Mouse (Mus musculus): ENCODE data around the gene Prdm11. TPM values are rescaled to one million over a fixed set of nuclear protein-coding genes. Genes with fewer than 3 reads are reported as not detected.

Prdm11 gene
- total and polyA plus RNA-seq, 3 experiments = 0.05 to 1.8 (median 0.06) TPM

GRCm38 (mm10) chr2:93029267-93030060 is 16.5 kb downstream of the Prdm11 start:
- H3K27me3 ChIP-seq (replicated peaks) = peaks cover 86% of the 10 kb centered on the region
- no peaks in the 10 kb centered on the region for H3K36me3 ChIP-seq (replicated peaks in 1 of 2; ENCODE audit: control insufficient read depth in 1 of 2, insufficient read depth in 1 of 2, low read length in 1 of 2)
- H3K4me2 ChIP-seq (ENCODE audit: insufficient read depth, low read depth, poor library complexity, severe bottlenecking) = no peak overlapping the region
- TF ChIP-seq ELF1 (IDR thresholded peaks at IDR 0.05; ENCODE audit: low read depth, low read length) (no peak), HCFC1 (IDR thresholded peaks at IDR 0.05; ENCODE audit: low read depth, low read length) (no peak), EP300 (IDR thresholded peaks at IDR 0.05; ENCODE audit: low read length) (no peak), UBTF (IDR thresholded peaks at IDR 0.05; ENCODE audit: low read depth, low read length) (no peak), CHD2 (IDR thresholded peaks at IDR 0.05; ENCODE audit: low read length) (no peak), POLR2A (IDR thresholded peaks at IDR 0.05; ENCODE audit: low read depth, low read length) (no peak), BHLHE40 (IDR thresholded peaks at IDR 0.05; ENCODE audit: low read depth, low read length) (no peak), GABPA (IDR thresholded peaks at IDR 0.05; ENCODE audit: insufficient replicate concordance, low read depth, low read length) (no peak), POLR2AphosphoS2 (IDR thresholded peaks at IDR 0.05; ENCODE audit: low read depth, low read length) (no peak), TBP (conservative IDR thresholded peaks at IDR 0.05; ENCODE audit: low read depth, low read length) (no peak), MXI1 (IDR thresholded peaks at IDR 0.05; ENCODE audit: low read depth, low read length) (no peak), RCOR1 (conservative IDR thresholded peaks at IDR 0.05; ENCODE audit: low read depth, low read length) (no peak)
- no peaks in the 10 kb centered on the region for H3K9me3 ChIP-seq (replicated peaks; ENCODE audit: low read length)
- no peaks in the 10 kb centered on the region for H3K4me1 ChIP-seq (ENCODE audit: control insufficient read depth in 1 of 2, insufficient read depth in 2 of 2)
- no peak overlapping the region for H3K4me3 ChIP-seq (replicated peaks in 1 of 3; ENCODE audit: low read depth in 2 of 3, low read length in 2 of 3, poor library complexity in 1 of 3)
- dilution Hi-C loops (cut with MboI; ENCODE audit: extremely low pct_ligation_motif_present, extremely low pct_unique_long_range_greater_than_20kb, low sequenced_read_pairs) (no loop called here), in situ Hi-C loops (cut with MboI; ENCODE audit: low pct_ligation_motif_present, low pct_unique_long_range_greater_than_20kb, low sequenced_read_pairs) (no loop called here)
- no peak overlapping the region for H3K9ac ChIP-seq (ENCODE audit: insufficient read depth, low read depth)
- no peak for DNase-seq (ENCODE audit: extremely low read depth)
- no peaks in the 10 kb centered on the region for H3K79me2 ChIP-seq (replicated peaks; ENCODE audit: control insufficient read depth, extremely low read depth, insufficient read depth, poor library complexity, severe bottlenecking)
- no peak overlapping the region for H3K27ac ChIP-seq (ENCODE audit: insufficient read depth, low read depth)

- Histone ChIP-seq H3K4me1 (ENCODE audit: control insufficient read depth in 1 of 2, insufficient read depth in 2 of 2) (no peaks in the 10 kb centered on the region), H3K27me3 (replicated peaks) (peaks cover 87% of the 10 kb centered on the region), H3K9me3 (replicated peaks; ENCODE audit: low read length) (no peaks in the 10 kb centered on the region), H3K79me2 (replicated peaks; ENCODE audit: control insufficient read depth, extremely low read depth, insufficient read depth, poor library complexity, severe bottlenecking) (no peaks in the 10 kb centered on the region), H3K9ac (ENCODE audit: insufficient read depth, low read depth) (no peak overlapping the region), H3K36me3 (replicated peaks in 1 of 2; ENCODE audit: control insufficient read depth in 1 of 2, insufficient read depth in 1 of 2, low read length in 1 of 2) (no peaks in the 10 kb centered on the region), H3K27ac (ENCODE audit: insufficient read depth, low read depth) (no peak overlapping the region), H3K4me2 (ENCODE audit: insufficient read depth, low read depth, poor library complexity, severe bottlenecking) (no peak overlapping the region), H3K4me3 (replicated peaks in 1 of 3; ENCODE audit: low read depth in 2 of 3, low read length in 2 of 3, poor library complexity in 1 of 3) (no peak overlapping the region)
- no peak for TF ChIP-seq MAX (IDR thresholded peaks at IDR 0.05; ENCODE audit: low read length)
- no peak for TF ChIP-seq CHD2 (IDR thresholded peaks at IDR 0.05; ENCODE audit: low read length)
- TF ChIP-seq NELFE (IDR thresholded peaks at IDR 0.05; ENCODE audit: low read depth, low read length) = no peak
- TF ChIP-seq MAZ (IDR thresholded peaks at IDR 0.05; ENCODE audit: low read depth, low read length) = no peak
- no peak for TF ChIP-seq NRF1 (IDR thresholded peaks at IDR 0.05; ENCODE audit: low read depth, low read length)
- no peak for TF ChIP-seq USF2 (conservative IDR thresholded peaks at IDR 0.05; ENCODE audit: low read depth, low read length)
- TF ChIP-seq E2F4 (IDR thresholded peaks at IDR 0.05; ENCODE audit: insufficient replicate concordance, low read depth, low read length) = no peak
- TF ChIP-seq POLR2A (IDR thresholded peaks at IDR 0.05; ENCODE audit: low read depth, low read length) = no peak
- TF ChIP-seq PAX5 (IDR thresholded peaks at IDR 0.05; ENCODE audit: low read length) = no peak
- TF ChIP-seq MAFK (IDR thresholded peaks at IDR 0.05; ENCODE audit: insufficient replicate concordance, low read length) = no peak
- TF ChIP-seq ZMIZ1 (IDR thresholded peaks at IDR 0.05; ENCODE audit: low read depth, low read length) = no peak
- TF ChIP-seq MXI1 (IDR thresholded peaks at IDR 0.05; ENCODE audit: low read depth, low read length) = no peak
- no peak for TF ChIP-seq ZC3H11A (IDR thresholded peaks at IDR 0.05; ENCODE audit: low read depth, low read length)
- no peak for DNase-seq (ENCODE audit: extremely low read depth)
- in situ Hi-C loops (cut with MboI; ENCODE audit: low pct_ligation_motif_present, low pct_unique_long_range_greater_than_20kb, low sequenced_read_pairs) = no loop called here
- dilution Hi-C loops (cut with MboI; ENCODE audit: extremely low pct_ligation_motif_present, extremely low pct_unique_long_range_greater_than_20kb, low sequenced_read_pairs) = no loop called here
These were observed 17.1 kb downstream of the Prdm11 start for GRCm38 (mm10) chr2:93028865-93029264.

All from CH12.LX (cell line).